Mouse (Mus musculus) embryo, embryonic 9.5 days (tissue): ENCODE measurements at regions not wholly inside any gene's neighbourhood (a gene's known extent, or its start where the extent isn't known, plus 50 kb on each side); places are given as distances from the start of the nearest gene placed in this dataset.
"Not testable (repeated sequence)": the region's sequence is repeated elsewhere in the genome, so short reads cannot be mapped to it uniquely, and the experiment has no call there.

Experiments used
- DNase-seq: peaks from one replicate; pipeline ENCODE4 v3.0.0-alpha.2; 2017; ENCODE audit errors: extremely low spot score

DNA sequence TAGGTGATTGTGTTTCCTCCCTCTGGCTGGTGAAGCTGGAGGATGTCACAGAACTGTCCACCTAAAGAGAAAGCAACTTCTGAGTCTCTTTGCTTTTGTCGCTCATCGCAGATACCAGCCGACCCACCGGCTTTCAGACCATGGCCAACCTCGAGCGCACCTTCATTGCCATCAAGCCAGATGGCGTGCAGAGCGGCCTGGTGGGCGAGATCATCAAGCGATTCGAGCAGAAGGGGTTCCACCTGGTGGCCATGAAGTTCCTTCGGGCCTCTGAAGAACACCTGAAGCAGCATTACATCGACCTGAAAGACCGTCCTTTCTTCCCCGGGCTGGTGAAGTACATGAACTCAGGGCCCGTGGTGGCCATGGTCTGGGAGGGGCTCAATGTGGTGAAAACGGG lies 131.7 kb downstream of the Nuak1 start:
- DNase-seq = not testable (repeated sequence)

DNA sequence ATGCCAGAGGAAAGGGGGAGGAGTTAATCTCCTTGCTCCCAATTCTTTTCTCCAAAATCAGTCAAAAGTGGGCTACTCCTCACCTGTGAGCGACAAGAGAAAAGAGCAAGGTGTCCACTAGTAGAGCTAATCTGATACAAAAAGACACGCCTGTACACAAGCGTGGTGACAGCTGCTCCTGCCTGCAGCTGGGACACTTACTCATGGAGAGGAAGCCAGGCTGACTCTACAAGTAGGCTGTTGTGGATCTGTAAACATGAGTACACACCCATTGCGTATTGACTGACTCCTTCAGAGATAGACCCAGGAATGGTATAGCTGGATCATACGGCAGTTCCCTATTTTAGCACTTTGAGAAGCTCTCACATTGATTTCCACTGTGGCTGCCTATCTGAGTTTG lies 129.7 kb downstream of the Nuak1 start:
- DNase-seq = no peak

DNA sequence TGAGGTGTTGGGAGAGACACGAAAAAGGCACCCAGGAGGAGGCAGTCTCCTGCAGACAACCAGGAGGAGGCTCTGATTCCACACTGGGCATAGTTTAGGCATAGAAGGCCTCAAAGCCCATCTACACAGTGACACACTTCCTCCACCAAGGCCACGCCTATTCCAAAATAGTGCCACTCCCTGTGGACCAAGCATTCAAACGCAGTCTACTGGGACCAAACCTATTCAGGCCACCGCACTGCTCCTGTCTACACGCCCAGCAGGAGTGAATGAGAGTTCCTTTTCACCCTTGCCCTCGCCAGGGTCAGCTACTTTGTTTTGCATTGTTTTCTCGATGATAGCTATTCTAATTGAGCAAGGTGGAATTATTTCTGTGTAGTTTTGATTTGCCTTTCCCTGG lies 127.7 kb downstream of the Nuak1 start:
- DNase-seq = no peak

DNA sequence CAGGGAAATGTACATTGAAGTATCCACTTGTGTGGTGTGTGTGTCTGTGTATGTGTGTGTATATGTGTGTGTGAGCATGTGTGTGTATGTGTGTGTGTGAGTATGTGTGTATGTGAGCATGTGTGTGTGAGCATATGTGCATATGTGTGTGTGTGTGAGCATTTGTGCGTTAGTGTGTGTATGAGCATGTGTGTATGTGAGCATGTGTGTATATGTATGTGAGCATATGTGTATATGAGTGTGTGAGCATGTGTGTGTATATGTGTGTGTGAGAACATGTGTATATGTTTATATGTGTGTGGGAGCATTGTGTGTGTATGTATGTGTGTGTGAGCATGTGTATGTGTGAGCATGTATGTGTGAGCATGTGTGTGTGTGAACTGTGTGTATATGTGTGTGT lies 123.5 kb downstream of the Nuak1 start:
- DNase-seq = no peak

DNA sequence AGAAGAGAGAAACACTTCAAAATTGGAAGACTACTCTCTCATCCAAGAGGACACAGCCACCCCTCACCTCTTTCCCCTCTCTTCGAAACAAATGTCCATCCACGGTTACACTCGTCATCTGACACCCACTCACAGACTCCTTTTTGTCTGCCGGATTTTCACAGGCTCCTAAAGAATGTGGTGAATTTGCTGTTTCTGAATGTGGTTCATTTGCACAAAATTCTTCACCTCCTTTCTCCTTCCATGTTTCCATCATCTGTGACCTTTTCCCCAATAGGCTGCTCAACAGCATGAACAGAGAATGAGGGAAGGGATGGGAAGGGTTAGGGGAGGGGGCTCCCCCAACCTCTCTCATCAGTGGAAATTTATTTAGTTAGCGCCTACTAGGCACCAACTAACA lies 122.4 kb downstream of the Nuak1 start:
- DNase-seq = no peak
